Mouse (Mus musculus) left cerebral cortex, adult 11 months (tissue): ENCODE data around the gene Gm21650.
"Not testable (repeated sequence)": the region's sequence is repeated elsewhere in the genome, so short reads cannot be mapped to it uniquely, and the experiment has no call there.

ENCODE experiments used
- DNase-seq: peaks from one replicate; pipeline ENCODE4 v3.0.0; 2022; ENCODE audit warnings: low spot score

Gene Gm21650

GRCm38 (mm10) chrY:77692508-77692907 is at the start of gene Gm21650:
Gene Gm21650 (plus strand): TSS chrY:77692808.
- not testable (repeated sequence) for DNase-seq
